Mouse (Mus musculus) stomach, embryonic 14.5 days (tissue): Measurements from ENCODE around the gene Pdcd1lg2. TPM values are rescaled to one million over a fixed set of nuclear protein-coding genes. Genes with fewer than 3 reads are reported as not detected.

Experiments
- polyA plus RNA-seq: library from polyadenylated mRNA; unstranded; fragments of >200 nt; fragmentation: Nextera tagmentation; extraction: Ambion mirVana; gene quantifications from 2 replicates; pipeline ENCODE4 v1.2.1, GENCODE M21; 2014

Pdcd1lg2 gene
- polyA plus RNA-seq, 1 experiment from 2014 or later, result not detected

Other genes with a start within 250 kb of the Pdcd1lg2 start
- 11.2 and 13.1 TPM in 2 replicates for gene Jak2, start 159.1 kb upstream of the Pdcd1lg2 start, polyA plus RNA-seq
- 4.1 and 5.6 TPM in 2 replicates for gene Insl6, start 85.6 kb upstream of the Pdcd1lg2 start, polyA plus RNA-seq
- not detected in 2 replicates for gene Rln1, start 76.2 kb upstream of the Pdcd1lg2 start, polyA plus RNA-seq
- 66.9 and 68.1 TPM in 2 replicates for gene Plgrkt, start 43.5 kb upstream of the Pdcd1lg2 start, polyA plus RNA-seq
- gene Cd274, start 43.5 kb upstream of the Pdcd1lg2 start, polyA plus RNA-seq, result 0.45 and 0.46 TPM in 2 replicates
- 20.8 and 21.7 TPM in 2 replicates for gene Ric1, start 111.4 kb downstream of the Pdcd1lg2 start, polyA plus RNA-seq
- gene Ermp1, start 237.5 kb downstream of the Pdcd1lg2 start, polyA plus RNA-seq, result 11.6 and 11.9 TPM in 2 replicates